Mouse (Mus musculus): ENCODE data around the gene F11r.
"Not testable (repeated sequence)": the region's sequence is repeated elsewhere in the genome, so short reads cannot be mapped to it uniquely, and the experiment has no call there.

Gene F11r

DNA sequence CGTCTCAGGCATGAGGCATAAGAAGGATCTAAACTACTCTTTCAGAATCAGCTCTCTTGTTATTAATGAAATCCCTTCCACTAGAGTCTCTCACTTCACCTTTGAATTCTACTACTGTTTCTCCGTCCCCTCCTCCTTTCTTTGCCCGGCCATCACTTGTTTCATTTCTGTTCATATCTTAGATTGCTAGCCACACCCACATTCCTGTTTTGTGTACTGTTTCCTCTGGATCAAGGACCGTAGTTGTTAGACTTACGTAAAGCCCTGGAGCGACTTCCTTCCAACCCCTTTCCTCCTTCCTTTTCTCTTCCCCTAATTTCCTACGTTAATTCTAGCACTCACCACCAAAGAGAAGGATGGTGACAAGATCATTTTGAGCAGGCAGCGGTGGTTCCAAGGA lies 1.7 kb downstream of the F11r start:
- DNase-seq: no peak

DNA sequence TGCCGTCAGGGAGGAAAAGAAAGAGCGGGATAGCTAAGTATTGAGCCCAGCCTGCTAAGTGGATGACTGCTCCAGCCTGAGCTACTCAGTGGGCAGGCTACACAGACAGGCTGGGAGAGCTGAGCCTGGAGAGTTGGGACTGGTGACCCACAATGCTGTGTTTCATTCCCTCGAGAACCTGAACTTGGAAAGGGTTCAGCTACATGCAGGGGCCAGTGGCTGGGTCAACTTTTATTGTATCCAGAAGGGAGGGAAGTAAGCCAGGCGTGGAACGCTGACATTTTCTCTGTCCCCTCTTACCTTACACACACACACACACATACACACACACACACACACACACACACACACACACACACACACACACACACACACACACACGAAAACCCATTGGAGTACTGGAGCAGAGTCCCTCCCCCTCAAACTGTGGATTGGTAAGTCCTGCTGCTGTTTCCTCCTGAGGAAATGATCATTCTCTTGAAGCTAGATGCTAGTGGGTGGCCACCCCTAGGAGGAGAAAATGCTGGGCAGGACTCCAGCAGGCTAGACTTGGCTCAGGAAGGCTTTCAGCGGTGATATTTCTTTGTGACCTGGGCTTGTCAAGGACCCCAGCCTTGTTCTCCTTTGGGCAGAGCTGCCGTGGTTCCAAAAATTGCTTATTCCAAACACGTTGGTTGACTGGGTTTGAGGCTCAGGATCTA lies 2.8 kb downstream of the F11r start:
- DNase-seq: no peak

DNA sequence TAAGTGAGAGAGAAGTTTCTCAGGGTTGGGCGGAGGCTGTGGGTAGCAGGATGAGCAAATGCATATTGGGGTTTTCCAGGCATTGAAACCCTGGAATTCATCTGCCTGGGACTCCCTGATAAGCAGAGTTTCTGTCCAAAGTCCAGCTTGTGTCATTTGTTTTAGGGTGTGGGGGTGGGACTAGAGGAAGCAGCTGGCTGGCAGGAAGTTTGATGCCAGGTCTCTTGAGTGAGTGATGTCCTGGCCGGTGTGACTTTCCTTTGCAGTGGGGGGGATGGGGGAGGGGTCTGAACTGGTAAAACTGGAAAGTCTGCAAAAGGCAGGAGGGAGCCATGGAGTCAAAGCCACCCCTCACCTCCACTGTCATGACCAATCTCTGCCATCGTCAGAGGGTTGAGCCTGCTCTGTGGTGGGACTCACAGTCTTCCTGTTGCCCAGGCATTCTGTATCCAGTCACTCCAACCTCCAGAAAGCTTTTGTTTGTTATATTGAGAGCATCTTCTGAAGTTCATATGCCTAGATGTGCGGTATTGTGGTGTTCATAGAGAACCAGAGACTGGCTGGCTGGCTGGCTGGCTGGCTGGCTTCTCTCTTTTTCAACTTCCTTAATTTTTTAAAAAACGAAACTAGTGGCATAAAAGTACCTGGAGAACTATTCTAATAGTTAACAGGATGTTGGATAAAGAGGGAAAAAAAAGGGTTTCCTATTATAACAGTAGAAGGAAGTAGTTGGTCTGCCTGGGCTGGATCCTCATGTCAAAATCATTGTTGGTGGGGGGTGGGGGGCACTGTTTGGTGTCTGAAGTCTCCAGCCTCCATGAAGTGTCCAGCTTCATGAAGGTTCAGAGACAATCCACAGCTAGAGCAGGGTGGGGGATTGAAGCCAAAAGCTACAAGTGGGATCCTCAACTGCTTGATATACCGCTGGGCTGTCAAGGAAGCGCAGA lies 4.4 kb downstream of the F11r start:
- DNase-seq: no peak

DNA sequence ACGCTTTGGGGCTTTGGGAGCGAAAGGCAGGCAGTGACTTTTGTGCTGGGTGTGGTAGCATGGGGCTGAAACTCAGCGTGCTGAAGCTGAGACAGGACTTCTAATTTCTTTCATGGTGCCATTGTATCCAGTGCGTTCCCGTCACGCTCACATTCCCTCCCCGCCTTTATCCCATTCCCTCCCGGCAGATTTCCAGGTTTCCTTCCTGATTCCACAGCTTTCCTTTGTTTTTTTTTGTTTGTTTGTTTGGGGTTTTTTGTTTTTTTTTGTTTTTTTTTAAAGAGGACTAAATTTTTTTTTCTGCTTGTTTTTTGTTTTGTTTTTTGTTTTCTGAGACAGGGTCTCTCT lies 5.1 kb downstream of the F11r start:
- no peak for DNase-seq

DNA sequence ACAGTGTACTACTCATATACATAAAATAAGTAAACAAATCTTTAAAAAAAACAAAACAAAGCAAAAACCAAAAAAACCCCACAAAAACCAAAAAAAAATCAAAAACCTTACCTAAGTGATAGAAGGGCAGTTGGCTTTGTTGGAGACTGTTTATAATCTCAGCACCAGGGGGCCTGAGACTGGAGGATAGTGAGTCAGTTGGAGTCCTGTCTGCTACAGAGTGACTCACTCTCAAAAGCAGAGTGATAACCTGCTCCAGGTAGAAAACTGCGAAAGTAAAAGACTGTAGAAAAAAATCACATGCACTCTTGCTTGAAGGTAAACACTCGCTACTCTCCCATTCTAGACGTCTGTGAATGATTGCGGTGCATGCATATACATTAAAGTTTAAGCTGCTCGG lies 7.7 kb downstream of the F11r start:
- DNase-seq: no peak

DNA sequence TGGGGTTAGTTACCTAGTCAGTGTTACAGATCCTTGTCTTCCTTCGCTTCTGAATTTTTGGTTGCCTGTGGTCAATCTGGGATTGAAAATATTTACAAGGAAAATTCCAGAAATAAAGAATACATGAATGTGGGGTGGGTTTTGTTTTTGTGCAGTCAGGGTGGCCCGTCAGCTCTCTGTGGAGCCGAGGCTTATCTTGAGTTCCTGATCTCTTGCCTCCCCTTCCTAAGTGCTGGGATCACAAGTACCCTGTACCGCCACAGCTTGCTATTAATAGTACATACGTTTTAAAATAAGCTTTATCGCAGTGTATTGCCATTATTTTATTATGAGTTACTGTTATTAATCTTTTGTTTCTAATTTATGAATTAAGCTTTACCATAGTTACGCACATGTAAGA lies 9.5 kb downstream of the F11r start:
- DNase-seq: no peak

DNA sequence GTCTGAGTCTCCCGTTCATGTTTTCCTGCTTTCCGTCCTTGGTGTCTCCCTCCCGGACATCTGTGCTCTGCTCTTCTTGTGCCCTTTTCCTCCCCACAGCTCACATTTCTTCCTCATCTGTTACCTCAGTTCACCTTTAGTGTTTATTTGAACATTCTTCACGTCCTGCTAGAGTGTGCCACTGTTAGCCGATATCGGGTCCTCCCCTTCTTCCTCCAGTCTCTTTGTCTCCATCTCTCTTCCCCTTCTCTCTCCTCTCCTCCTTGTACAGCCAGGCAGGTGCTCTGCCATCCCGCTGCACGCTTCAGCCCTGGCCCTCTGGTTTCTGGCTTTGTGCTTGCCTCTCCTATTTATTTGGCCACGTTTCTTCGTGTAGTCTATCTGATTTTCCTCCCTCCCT lies 10.4 kb downstream of the F11r start:
- no peak for DNase-seq

DNA sequence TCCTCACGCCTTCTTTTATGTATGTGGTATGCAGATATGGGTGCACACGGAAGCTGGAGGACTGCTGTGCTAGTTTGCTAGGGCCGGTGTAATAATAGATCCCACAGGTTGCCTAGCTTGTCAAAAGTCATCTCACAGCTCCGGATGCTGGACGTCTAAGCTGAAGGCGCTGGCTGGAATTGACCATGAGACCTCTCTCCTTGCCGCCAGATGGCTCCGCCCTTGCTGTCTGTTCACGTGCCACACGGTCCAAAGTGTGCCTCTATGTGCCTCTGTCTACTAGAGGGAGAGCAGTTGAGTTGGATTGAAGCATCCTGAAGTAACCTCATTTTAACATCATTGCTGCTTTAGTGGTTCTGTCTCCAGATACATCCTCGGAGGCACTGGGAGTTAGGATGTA lies 12.7 kb downstream of the F11r start:
- no peak for DNase-seq

DNA sequence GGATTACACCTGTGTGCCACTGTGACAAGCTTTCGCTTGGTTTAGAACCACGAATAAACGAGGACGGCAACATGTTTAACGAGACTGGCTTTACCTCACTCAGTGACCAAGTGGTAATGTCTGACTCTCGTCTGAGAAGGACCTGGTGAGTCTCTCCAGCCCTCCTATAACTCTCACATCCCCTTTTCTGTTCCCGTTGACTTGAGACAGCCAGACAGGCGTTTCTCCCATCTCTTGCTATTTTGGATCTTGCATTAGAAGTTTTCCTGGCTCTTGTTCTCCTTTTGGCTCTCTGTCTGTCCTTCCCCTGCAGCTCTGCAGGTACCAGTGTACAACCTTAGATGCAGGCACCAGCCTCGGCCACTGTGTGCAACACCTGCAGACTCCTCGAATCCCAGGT lies 13.7 kb downstream of the F11r start:
- no peak for DNase-seq

DNA sequence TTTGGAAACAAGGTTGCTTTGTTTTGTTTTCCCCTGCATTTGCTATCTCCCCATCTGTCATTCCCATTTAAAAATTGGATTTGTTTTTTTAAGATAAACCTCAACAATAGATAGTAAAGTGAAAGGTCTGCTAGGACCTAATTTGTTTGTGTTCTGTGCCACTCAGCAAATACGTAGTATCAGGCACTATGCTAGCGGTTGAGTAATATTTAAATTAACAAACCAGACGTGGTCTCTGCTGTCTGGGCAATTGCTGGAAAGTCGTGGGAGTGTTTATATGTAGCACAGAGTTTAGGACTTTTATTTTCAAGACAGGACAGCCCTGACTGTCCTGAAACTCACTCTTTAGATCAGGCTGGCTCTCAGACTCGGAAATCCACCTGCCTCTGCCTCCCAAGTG lies 15.2 kb downstream of the F11r start:
- DNase-seq: no peak

DNA sequence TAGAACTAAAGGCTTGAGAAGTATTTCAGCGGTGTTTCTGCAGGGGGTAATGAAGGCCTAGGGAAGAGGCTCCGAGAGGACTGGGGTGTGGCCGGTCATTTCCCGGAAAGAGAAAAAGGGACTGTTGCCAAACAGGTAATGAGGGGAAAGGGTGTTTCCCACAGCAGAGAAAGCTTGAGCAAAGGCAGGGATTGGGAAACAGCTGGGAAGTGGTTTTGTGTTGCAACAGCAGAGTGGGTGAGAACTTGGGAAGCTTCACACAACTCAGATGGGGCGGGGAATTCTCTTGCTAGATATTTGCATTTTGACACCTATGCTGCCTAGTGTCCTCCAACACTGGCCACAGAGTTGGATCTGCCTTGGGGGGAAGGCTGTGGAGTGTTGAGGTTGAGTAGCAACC lies 15.6 kb downstream of the F11r start:
- no peak for DNase-seq

DNA sequence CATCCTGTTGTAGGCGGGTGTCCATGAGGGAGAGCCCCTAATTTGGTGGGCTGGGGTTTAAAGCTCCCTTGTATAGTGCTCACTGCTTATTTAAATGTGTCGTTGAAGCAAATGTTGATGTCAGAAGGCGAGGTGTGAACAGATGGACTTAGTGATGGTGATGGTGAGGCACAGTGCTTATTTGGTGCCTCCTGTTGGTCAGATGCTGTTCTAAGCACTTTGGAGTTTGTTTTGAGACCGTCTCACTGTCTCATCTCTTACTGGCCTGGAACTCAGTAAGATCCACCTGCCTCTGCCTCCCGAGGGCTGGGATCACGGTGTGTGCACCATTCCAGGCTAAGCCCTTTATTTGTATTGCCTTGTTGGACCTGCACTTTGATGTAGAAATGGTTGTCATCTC lies 17.6 kb downstream of the F11r start:
- DNase-seq: no peak

DNA sequence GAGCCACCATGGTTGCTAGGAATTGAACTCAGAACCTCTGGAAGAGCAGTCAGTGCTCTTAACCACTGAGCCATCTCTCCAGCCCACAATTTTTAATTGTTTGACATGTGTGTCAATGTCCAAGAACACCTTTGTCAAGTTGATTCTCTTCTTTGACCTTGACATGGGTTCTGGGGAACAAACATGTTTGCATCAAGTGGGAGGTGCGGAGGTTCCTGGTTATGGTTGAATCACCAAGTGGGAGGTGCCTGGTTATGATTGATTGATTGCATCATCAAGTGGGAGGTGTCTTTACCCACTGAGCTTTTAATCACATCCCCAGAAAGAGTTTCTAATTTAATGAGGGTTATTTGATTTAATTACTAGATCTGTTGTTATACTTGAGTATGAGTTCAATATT lies 20.2 kb downstream of the F11r start:
- DNase-seq: no peak

DNA sequence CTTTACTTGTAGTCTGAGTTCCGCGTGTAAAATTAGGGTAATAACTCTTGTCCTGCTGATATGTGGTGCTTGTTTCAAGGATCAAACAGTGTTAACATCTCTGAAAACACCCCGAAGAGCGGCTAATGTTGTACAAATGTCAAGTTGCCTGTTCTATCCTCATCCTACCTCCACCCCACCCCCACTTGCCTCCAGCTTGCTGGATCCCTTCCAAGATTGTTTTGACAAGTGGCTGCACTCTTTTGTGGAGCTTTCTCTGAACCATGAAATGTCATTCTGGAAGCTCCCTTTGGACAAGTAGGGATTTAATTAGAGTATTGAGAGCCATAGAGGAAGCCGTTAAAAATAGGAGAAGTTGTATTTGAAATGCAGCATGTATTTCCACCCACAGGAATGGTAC lies 22.5 kb downstream of the F11r start:
- DNase-seq: no peak

DNA sequence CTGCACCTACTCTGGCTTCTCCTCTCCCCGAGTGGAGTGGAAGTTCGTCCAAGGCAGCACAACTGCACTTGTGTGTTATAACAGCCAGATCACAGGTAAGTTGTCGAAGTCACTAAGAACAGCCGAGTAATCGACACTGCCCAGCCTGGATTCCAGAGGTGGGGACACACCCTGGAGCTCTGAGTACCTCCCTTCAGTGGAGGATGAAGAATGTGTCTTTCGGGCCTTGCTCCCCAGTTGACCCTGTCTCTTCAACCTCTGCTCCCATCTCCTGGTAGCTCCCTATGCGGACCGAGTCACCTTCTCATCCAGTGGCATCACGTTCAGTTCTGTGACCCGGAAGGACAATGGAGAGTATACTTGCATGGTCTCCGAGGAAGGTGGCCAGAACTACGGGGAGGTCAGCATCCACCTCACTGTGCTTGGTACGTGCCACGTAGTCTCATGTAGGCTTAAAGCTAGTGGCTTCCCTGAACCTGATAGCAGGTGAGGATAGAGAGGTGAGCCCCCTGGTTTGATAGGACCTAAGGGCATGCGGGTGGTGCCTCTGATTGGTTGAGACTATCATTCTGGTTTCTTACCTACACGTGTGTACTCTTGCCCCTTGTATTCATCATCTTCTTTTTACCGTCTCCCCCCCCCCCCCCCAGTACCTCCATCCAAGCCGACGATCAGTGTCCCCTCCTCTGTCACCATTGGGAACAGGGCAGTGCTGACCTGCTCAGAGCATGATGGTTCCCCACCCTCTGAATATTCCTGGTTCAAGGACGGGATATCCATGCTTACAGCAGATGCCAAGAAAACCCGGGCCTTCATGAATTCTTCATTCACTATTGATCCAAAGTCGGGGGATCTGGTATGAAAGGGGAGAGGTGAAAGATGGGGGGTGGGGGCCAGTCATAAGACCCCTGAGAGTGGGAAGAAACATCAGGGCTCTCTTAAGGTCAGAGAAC lies 23.5 kb downstream of the F11r start:
- DNase-seq: no peak

DNA sequence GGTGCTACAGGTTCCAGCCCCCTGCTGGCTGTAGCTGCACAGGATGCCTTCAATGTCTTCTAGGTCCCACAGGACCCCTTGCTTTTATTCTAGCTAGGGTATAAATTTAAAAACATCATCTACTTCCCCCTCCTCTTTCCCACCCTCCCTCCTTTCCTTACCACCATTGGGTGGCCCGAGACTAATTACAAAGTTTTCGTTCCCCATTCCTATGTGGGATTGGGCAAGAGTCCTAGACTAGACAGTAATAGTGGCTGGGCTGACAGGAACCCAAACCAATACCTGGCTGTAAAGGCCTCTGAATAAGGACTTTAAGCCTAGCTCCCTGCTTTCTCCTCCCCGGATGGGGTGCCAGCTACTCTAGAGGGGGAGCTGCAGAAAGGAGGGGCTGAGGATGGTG lies 25.8 kb downstream of the F11r start:
- no peak for DNase-seq

DNA sequence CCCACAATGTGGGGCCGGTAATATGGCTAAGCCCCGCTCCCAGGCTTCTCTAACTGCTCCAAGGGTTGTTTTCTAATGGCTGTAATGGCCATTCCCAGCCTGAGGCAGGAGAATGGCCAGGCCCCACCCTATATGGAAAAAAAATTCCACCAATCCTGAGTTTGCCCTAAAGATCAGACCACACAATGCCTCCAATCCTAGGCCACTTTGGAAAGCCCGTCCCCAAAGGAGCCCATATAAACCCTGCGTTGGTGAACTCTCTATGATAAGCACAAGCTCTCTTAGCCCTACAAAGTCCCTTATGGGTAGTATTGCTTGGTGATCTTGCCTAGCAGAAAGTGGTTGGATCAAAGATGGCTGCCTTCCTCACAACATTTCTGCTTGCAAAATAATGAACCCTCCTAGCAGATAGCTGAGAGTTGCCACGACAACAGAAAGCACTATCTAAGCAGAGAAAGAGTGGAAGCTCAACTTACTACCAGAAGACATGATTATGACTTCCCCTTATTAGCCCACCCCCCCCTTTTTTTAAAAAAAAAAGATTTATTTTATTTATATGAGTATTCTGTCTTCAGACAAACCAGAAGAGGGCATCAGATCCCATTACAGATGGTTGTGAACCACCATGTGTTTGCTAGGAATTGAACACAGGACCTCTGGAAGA lies 28.5 kb downstream of the F11r start:
- no peak for DNase-seq

DNA sequence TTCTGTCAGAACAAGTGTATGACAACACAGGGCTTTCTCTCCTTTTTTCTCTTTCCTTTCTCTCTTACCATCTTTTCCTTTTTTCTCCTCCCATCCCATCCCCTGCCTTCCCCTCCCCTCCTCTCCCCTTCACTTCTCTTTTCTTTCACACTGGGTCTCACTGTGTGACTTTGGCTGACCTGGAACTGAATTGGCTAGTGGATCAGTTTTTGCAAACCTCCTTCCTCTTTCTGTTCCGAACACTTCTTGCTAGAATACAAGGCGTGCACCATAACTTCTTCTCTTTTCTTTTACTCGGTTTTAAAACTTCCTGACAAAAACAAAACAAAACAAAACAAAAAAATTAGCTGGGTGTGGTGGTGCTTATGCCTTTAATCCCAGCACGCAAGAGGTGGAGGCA lies 29.2 kb downstream of the F11r start:
- DNase-seq: no peak

DNA sequence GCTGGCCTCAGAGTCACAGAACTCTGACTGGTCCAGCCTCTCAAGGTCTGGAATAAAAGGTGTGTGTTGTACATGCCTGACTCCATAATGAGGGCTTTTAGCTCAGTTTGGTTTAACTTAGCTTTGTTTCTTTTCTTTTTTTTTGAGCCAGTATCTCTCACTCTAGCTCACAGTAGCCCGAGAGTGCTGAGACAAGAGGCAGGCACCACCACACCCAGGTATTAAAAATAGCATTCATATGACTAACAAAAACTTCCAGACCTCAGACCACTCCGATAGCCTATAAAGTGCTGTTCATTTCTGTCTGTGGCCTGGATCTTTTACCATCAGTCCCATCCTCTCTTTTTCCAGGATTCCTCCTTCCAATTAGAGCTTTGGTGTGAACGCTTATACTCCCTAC lies 32.3 kb downstream of the F11r start:
- DNase-seq: no peak

DNA sequence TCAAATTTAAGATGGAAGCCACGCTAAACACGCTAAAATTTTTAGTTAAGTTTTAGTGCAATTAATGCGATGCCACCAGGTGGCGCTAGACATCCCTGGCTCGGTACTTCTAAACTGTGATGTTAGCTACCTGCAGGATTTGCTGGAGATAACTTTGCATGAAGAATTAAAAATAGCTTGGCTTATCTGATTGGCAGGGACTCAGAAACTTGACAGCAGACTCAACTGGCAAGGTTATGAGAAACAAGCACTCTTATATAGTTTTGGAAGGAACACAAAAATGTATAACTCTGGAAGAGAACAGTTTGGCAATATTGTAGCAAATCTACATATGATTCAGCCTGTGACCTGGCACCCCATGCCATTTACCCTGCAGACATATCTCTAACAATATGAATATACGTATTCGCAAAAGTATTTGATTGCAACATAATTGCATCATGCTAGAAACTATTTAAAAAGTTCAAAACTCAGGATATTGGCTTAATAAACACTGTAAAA lies 33.1 kb downstream of the F11r start:
- DNase-seq: peak; percentile 27 to 42

DNA sequence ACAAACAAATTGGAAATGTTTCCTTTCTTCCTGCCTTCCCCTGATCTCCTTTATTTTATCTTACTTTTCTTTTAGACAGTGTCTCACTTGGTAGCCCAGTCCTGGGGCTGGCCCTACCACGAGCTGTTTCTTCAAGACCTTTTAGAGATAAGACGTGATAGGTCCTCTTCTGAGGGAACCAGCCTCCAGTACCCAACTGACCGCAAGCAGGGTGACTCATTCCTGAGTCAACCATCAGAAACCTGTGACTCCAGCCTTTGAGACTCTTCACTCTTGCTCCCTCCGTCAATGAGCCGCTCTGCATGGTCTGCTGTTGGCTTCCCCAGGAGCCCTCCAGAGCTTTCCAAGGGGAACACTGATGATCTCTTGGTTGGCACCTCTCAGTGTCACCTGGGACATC lies 33.6 kb downstream of the F11r start:
- no peak for DNase-seq

DNA sequence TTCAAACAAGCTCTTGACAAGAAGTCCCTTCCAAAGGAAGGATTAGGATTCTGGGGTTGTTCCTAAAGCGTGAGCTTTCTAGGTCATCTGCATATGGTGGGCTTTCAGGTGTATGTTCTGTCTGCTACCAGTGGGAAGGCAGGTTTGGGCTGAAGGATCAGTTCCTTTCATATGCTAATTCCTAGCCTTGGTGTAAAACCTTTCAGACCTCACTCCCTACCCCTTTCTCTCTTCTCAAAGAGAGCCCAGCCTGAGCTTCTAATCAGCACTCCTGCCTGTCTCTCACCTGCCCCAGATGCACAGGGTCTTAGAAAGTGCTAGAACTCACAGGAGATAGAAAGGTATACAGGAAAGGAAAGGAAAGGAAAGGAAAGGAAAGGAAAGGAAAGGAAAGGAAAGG lies 34.1 kb downstream of the F11r start:
- no peak for DNase-seq

DNA sequence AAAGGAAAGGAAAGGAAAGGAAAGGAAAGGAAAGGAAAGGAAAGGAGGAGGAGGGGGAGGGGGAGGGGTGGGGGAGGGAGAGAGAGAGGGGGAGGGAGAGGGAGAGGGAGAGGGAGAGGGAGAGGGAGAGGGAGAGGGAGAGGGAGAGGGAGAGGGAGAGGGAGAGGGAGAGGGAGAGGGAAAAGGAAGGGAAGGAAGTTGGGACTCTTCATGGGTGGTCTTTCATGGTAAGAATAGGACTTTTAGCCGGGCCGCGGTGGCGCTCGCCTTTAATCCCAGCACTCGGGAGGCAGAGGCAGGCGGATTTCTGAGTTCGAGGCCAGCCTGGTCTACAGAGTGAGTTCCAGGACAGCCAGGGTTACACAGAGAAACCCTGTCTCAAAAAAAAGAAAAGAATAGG lies 34.6 kb downstream of the F11r start:
- not testable (repeated sequence) for DNase-seq

All from thymus, postnatal 36 days (tissue).